Mouse (Mus musculus): ENCODE measurements at regions not wholly inside any gene's neighbourhood (a gene's known extent, or its start where the extent isn't known, plus 50 kb on each side); places are given as distances from the start of the nearest gene placed in this dataset.

DNA sequence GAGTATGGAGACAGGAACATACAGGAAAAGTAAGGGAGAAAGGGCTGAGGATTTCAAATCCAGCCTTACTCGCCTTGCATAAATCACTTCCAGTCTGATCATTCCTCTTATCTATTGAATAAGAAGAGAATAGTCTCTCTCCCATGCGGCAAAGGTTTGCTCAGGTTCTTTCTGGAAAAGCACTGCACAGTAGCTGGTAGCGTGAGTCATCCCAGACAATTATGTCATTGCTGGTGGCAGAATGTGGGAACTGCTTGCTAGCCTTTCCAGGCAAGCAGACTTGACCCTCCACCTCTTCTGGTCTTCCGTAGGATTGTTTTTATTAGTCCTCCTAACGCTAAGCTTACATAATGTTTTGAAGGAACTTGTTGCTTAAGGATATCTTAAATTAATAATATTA, 134.1 kb downstream of the Btg1 start:
- peak; percentile 73 for DNase-seq (ENCODE audit: low spot score)
- ATAC-seq = peak; percentile 61
- WGBS = 33% methylated on average over 5 of the region's 5 CpGs
- Histone ChIP-seq H3K4me2 (replicated peaks; ENCODE audit: low read depth, low read length) (peak overlapping the region; percentile 49; the same call in 1 of the 2 replicates), H3K9ac (replicated peaks; ENCODE audit: low read depth) (no peak overlapping the region), H3K27me3 (replicated peaks; ENCODE audit: insufficient read depth, low read length) (no peaks in the 10 kb centered on the region), H3K4me1 (ENCODE audit: insufficient read depth, low read depth, low read length) (peaks cover 9% of the 10 kb centered on the region; the same call in 1 of the 2 replicates), H3K27ac (ENCODE audit: low read length) (no peak overlapping the region), H3K9me3 (ENCODE audit: low read length) (no peaks in the 10 kb centered on the region), H3K4me3 (ENCODE audit: low read depth, low read length) (no peak overlapping the region), H3K36me3 (ENCODE audit: insufficient read depth, low read length) (no peaks in the 10 kb centered on the region)
- TF ChIP-seq CTCF (IDR thresholded peaks at IDR 0.05) (peak; percentile 29), EP300 (IDR thresholded peaks at IDR 0.05) (no peak)

DNA sequence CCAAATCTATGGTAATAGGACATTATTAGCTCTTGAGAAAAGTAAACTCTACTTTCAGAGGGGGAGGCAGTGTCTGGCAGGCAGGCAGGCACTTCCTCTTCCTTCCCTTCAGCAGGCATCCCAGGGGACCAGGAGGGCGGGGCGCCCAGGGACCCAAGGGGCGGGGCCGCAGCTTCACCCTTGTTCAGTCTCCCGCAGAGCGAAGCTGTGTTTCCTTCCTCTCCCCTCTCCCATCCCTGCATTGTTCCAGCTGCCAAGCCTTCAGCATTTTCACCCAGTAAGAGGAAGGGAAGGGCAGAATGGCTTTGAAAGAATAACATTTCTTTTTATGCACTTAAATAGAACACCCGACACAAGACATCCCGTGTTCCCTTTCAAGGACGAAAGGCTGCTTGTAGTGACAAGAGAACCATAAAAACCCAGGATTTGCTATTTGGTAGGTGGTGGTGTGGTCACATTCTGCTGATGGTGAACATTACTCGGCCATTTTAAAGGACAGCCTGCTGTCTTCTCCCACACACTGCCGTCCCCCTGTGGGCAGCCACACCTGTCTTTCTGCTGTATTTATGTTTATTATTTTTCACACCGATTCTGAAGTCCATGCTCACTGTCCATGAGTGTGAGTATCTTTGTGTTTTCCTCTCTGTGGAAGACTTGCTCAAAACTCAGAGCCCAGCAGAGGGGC, 134.9 kb downstream of the Btg1 start:
- 0 out of 2 replicates have a peak overlapping the region, but pooled peaks have one; percentile 4 for H3K4me3 ChIP-seq (ENCODE audit: low read depth, low read length)
- peak; percentile 87 for DNase-seq (ENCODE audit: low spot score)
- 10% methylated on average over 12 of the region's 12 CpGs for WGBS
- no peaks in the 10 kb centered on the region for H3K9me3 ChIP-seq (ENCODE audit: low read length)
- no peak; the same call in 1 of the 2 replicates for TF ChIP-seq EP300 (IDR thresholded peaks at IDR 0.05)
- TF ChIP-seq CTCF (IDR thresholded peaks at IDR 0.05) = no peak
- H3K36me3 ChIP-seq (ENCODE audit: insufficient read depth, low read length) = no peaks in the 10 kb centered on the region
- peak; percentile 97 for ATAC-seq
- peak overlapping the region; percentile 65 for H3K27ac ChIP-seq (ENCODE audit: low read length)
- no peaks in the 10 kb centered on the region for H3K27me3 ChIP-seq (replicated peaks; ENCODE audit: insufficient read depth, low read length)
- 0 out of 2 replicates have a peak overlapping the region, but pooled peaks have one; percentile 12 for H3K9ac ChIP-seq (replicated peaks; ENCODE audit: low read depth)
- H3K4me1 ChIP-seq (ENCODE audit: insufficient read depth, low read depth, low read length) = peaks cover 10% of the 10 kb centered on the region; the same call in 1 of the 2 replicates
- H3K4me2 ChIP-seq (replicated peaks; ENCODE audit: low read depth, low read length) = peak overlapping the region; percentile 49

DNA sequence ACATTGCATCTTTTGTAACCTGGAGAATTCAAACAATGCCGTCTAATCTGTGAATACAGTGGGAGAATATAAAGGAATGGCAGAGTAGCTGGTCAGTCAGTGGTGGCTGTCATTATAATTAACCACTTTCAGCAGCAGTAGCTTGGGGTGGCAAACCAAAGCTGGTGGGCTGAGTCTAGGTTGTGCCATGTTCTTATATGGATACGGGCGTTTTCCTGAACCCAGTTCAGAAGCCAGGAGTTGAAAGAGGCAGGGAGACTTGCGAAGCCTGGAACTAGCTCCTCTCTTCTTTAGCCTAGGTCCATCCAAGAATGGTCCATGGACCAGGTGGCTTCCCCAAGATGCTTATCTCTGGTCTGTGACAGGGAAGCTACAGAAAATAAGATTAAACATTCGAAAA, 135.7 kb downstream of the Btg1 start:
- H3K4me1 ChIP-seq (ENCODE audit: insufficient read depth, low read depth, low read length) = peaks cover 10% of the 10 kb centered on the region; the same call in 1 of the 2 replicates
- no peak overlapping the region for H3K27ac ChIP-seq (ENCODE audit: low read length)
- 89% methylated on average over 5 of the region's 5 CpGs for WGBS
- no peak for TF ChIP-seq CTCF (IDR thresholded peaks at IDR 0.05)
- no peak for TF ChIP-seq EP300 (IDR thresholded peaks at IDR 0.05)
- no peak overlapping the region for H3K9ac ChIP-seq (replicated peaks; ENCODE audit: low read depth)
- H3K36me3 ChIP-seq (ENCODE audit: insufficient read depth, low read length) = no peaks in the 10 kb centered on the region
- H3K9me3 ChIP-seq (ENCODE audit: low read length) = no peaks in the 10 kb centered on the region
- ATAC-seq (no peak), DNase-seq (ENCODE audit: low spot score) (no peak)
- H3K4me3 ChIP-seq (ENCODE audit: low read depth, low read length) = no peak overlapping the region
- no peaks in the 10 kb centered on the region for H3K27me3 ChIP-seq (replicated peaks; ENCODE audit: insufficient read depth, low read length)
- H3K4me2 ChIP-seq (replicated peaks; ENCODE audit: low read depth, low read length) = no peak overlapping the region

DNA sequence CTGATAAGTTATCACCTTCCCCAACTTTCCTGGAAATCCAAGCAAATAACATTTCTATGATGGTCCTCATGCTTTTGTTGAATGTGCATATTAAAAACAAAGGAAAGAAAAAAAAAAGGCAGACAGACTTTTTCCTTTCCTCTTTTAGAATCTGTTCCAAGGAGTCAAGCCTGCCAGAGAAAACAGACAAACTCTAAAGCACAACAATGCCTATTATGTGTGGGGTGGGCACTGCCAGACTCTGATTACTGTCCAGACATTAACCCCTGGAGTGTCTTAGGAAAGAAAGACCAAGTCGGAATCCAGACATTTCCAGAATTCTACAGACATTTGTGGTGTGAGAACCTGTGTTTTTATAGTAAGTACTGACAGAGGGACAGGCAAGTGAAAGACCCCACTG, 136.7 kb downstream of the Btg1 start:
- Histone ChIP-seq H3K9me3 (ENCODE audit: low read length) (no peaks in the 10 kb centered on the region), H3K4me1 (ENCODE audit: insufficient read depth, low read depth, low read length) (peaks cover 10% of the 10 kb centered on the region; the same call in 1 of the 2 replicates), H3K36me3 (ENCODE audit: insufficient read depth, low read length) (no peaks in the 10 kb centered on the region), H3K27me3 (replicated peaks; ENCODE audit: insufficient read depth, low read length) (no peaks in the 10 kb centered on the region), H3K4me3 (ENCODE audit: low read depth, low read length) (no peak overlapping the region), H3K9ac (replicated peaks; ENCODE audit: low read depth) (no peak overlapping the region), H3K27ac (ENCODE audit: low read length) (no peak overlapping the region), H3K4me2 (replicated peaks; ENCODE audit: low read depth, low read length) (no peak overlapping the region)
- 57% methylated on average over 1 of the region's 1 CpGs for WGBS
- TF ChIP-seq CTCF (IDR thresholded peaks at IDR 0.05) = no peak
- DNase-seq (ENCODE audit: low spot score) (no peak), ATAC-seq (no peak)

DNA sequence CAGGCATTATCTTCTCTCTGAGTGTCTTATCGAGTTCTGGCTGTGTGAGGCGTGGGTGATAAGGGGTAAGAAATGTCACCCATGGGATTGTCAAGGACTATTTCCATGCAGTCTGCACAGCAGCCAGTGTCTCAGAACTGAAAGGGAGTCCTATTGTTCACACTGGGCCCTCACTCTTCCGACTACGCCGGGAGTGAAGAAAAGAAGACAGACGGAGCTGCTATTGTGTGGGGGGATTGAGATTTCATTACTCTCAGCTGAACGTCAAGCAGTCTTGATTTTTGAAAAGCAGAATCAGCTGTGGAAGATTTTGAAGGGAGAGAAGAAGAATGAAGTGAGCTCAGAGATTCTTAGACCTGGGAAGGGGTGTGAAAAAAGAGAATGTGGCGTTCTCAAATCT, 138.9 kb downstream of the Btg1 start:
- no peak overlapping the region for H3K4me2 ChIP-seq (replicated peaks; ENCODE audit: low read depth, low read length)
- no peaks in the 10 kb centered on the region for H3K36me3 ChIP-seq (ENCODE audit: insufficient read depth, low read length)
- H3K27ac ChIP-seq (ENCODE audit: low read length) = no peak overlapping the region
- TF ChIP-seq CTCF (IDR thresholded peaks at IDR 0.05) = no peak
- TF ChIP-seq EP300 (IDR thresholded peaks at IDR 0.05) = no peak
- H3K9ac ChIP-seq (replicated peaks; ENCODE audit: low read depth) = no peak overlapping the region
- no peaks in the 10 kb centered on the region for H3K27me3 ChIP-seq (replicated peaks; ENCODE audit: insufficient read depth, low read length)
- H3K9me3 ChIP-seq (ENCODE audit: low read length) = no peaks in the 10 kb centered on the region
- H3K4me1 ChIP-seq (ENCODE audit: insufficient read depth, low read depth, low read length) = peaks cover 10% of the 10 kb centered on the region; the same call in 1 of the 2 replicates
- ATAC-seq = no peak
- DNase-seq (ENCODE audit: low spot score) = no peak
- WGBS = 48% methylated on average over 8 of the region's 8 CpGs
- no peak overlapping the region for H3K4me3 ChIP-seq (ENCODE audit: low read depth, low read length)

DNA sequence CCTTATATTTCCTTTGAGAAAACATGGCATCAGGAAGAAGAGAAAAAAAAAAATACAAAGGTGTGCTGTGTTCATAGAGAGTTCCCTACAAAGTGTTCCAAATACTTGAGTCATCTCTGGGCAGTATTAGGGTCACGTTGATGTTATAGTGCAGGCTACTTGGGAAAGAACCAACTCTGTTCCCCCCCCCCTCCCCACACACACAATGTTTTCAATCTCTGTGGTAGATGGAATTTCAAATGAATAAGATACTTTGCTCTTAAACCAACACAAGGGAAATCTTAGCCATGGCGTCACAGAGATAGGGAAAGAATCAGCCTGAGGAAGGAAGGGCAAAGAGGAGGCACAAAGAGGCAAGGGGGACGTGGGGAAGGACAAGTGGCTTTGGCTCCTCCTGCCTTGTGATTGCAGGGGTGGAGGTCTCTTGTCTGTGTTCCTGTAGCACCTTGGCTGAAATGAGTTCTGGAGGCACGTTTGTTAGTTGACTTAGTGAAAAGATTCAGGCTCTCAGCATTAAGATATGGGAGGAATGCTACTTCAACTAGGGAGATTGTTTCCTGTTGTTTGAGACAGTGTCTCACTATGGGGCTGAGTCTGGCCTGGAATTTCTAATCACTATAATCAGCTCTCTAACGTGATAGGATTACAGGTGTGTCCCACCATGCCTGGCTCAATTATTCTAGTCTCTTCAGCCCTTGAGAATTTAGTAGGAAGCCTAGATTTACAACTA, 139.7 kb downstream of the Btg1 start:
- H3K9me3 ChIP-seq (ENCODE audit: low read length) = no peaks in the 10 kb centered on the region
- no peaks in the 10 kb centered on the region for H3K36me3 ChIP-seq (ENCODE audit: insufficient read depth, low read length)
- peak; percentile 33 for DNase-seq (ENCODE audit: low spot score)
- ATAC-seq = peak; percentile 67
- H3K27ac ChIP-seq (ENCODE audit: low read length) = peak overlapping the region; percentile 47; the same call in 1 of the 2 replicates
- no peak overlapping the region for H3K4me3 ChIP-seq (ENCODE audit: low read depth, low read length)
- WGBS = 35% methylated on average over 5 of the region's 5 CpGs
- peak; percentile 65 for TF ChIP-seq EP300 (IDR thresholded peaks at IDR 0.05)
- no peak for TF ChIP-seq CTCF (IDR thresholded peaks at IDR 0.05)
- no peak overlapping the region for H3K9ac ChIP-seq (replicated peaks; ENCODE audit: low read depth)
- H3K4me2 ChIP-seq (replicated peaks; ENCODE audit: low read depth, low read length) = no peak overlapping the region
- H3K27me3 ChIP-seq (replicated peaks; ENCODE audit: insufficient read depth, low read length) = no peaks in the 10 kb centered on the region
- H3K4me1 ChIP-seq (ENCODE audit: insufficient read depth, low read depth, low read length) = peaks cover 6% of the 10 kb centered on the region; the same call in 1 of the 2 replicates
